Mouse (Mus musculus) lung, postnatal 0 days (tissue): ENCODE results near the gene Mrvi1. TPM values are rescaled to one million over a fixed set of nuclear protein-coding genes. Genes with fewer than 3 reads are reported as not detected.

ENCODE experiments used
- ATAC-seq: fragments of 200-750 bp; cut with Nextera tagmentation; 2 replicates; pipeline ENCODE4 v1.8.0; 2017; ENCODE audit warnings: moderate library complexity
- DNase-seq: peaks from one replicate; pipeline ENCODE4 v3.0.0-alpha.2; 2016; ENCODE audit warnings: low spot score
- H3K27ac ChIP-seq: fragments of 300-500 bp; sonication (generic); 2 replicates; pipeline ENCODE4 v1.5.1; 2014; ENCODE audit warnings: antibody characterized with exemption, mild to moderate bottlenecking, low read length, mixed read lengths
- H3K27me3 ChIP-seq: fragments of 300-500 bp; sonication (generic); replicated peaks from 2 replicates; pipeline ENCODE4 v1.6.1; 2014; ENCODE audit warnings: low read length, mixed read lengths; ENCODE audit not compliant: insufficient read depth
- H3K36me3 ChIP-seq: fragments of 300-500 bp; sonication (generic); 2 replicates; pipeline ENCODE4 v1.6.1; 2014; ENCODE audit warnings: low read length, mixed read lengths; ENCODE audit not compliant: insufficient read depth
- H3K4me1 ChIP-seq: fragments of 300-500 bp; sonication (generic); 2 replicates; pipeline ENCODE4 v1.6.1; 2014; ENCODE audit warnings: antibody characterized with exemption, low read depth, low read length, mixed read lengths; ENCODE audit not compliant: insufficient read depth
- H3K4me2 ChIP-seq: fragments of 300-500 bp; sonication (generic); replicated peaks from 2 replicates; pipeline ENCODE4 v1.6.1; 2014; ENCODE audit warnings: low read depth, mild to moderate bottlenecking, low read length, moderate library complexity, mixed read lengths
- H3K4me3 ChIP-seq: fragments of 300-500 bp; sonication (generic); 2 replicates; pipeline ENCODE4 v1.5.1; 2014; ENCODE audit warnings: low read depth, low read length
- H3K9ac ChIP-seq: fragments of 300-500 bp; sonication (generic); replicated peaks from 2 replicates; pipeline ENCODE4 v1.6.1; 2014; ENCODE audit warnings: low read depth, mild to moderate bottlenecking
- H3K9me3 ChIP-seq: fragments of 300-500 bp; sonication (generic); 2 replicates; pipeline ENCODE4 v1.6.1; 2016; ENCODE audit warnings: low read length, mixed read lengths
- CTCF ChIP-seq: IDR thresholded peaks from 2 replicates; pipeline ENCODE4 v1.5.1; 2016; ENCODE audit warnings: antibody characterized with exemption, mild to moderate bottlenecking
- EP300 ChIP-seq: IDR thresholded peaks from 2 replicates; pipeline ENCODE4 v1.6.1; 2016; ENCODE audit warnings: antibody characterized with exemption, mild to moderate bottlenecking, control low read depth
- WGBS: fragments of 180-500 bp; shearing (Covaris S2); extraction: QIAGEN DNeasy Blood & Tissue Kit; methylation state at CpG from one replicate; pipeline ENCODE4 v1.1.7; 2014; 5-methylcytosine and 5-hydroxymethylcytosine counted together
- polyA plus RNA-seq: library from polyadenylated mRNA; unstranded; fragments of >200 nt; fragmentation: Nextera tagmentation; extraction: Ambion mirVana; gene quantifications from 2 replicates; pipeline ENCODE4 v1.2.1, GENCODE M21; 2015

Gene Mrvi1
- polyA plus RNA-seq, 1 experiment from 2014 or later, result 1.8 TPM

GRCm38 (mm10) chr7:110881746-110882333 is 100.4 kb downstream of the Mrvi1 start:
- no peak for ATAC-seq
- H3K27me3 ChIP-seq, result no peaks in the 10 kb centered on the region

DNA sequence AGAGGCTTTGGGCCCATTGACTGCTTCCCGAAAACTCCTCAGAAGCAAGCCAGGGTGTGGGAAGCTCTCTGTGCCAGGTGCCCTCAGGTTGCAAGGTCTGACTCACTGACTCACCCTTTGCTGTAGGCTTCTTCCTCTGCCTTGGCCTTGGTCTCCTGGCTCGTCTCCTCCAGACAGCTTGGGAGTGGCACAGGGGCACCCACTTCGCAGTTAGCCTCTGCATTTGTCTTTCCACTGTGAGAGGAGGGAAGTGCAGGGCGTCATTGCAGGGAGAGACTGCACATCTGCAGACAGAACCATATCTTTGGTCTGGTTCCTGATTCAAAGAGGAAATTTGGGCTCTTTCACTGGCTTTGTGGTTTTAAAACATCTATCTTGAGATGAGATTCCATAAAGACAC is 104.2 kb downstream of the Mrvi1 start:
- no peaks in the 10 kb centered on the region for H3K36me3 ChIP-seq
- H3K9ac ChIP-seq, result no peak overlapping the region
- WGBS, result 65% methylated on average over 4 of the region's 4 CpGs
- no peak overlapping the region for H3K4me3 ChIP-seq
- H3K4me1 ChIP-seq, result peaks cover 3% of the 10 kb centered on the region; the same call in 1 of the 2 replicates
- no peak for DNase-seq
- no peak for ATAC-seq
- peak overlapping the region; percentile 73 for H3K27ac ChIP-seq
- no peak for TF ChIP-seq EP300
- no peak for TF ChIP-seq CTCF
- H3K27me3 ChIP-seq, result no peaks in the 10 kb centered on the region
- no peaks in the 10 kb centered on the region for H3K9me3 ChIP-seq
- H3K4me2 ChIP-seq, result no peak overlapping the region

More at GRCm38 (mm10) chr7:110881746-110882333, 100.4 kb downstream of the Mrvi1 start:
- Histone ChIP-seq H3K4me3 (no peak overlapping the region), H3K36me3 (no peaks in the 10 kb centered on the region; the same call in 1 of the 2 replicates), H3K9me3 (no peaks in the 10 kb centered on the region), H3K4me2 (no peak overlapping the region), H3K27ac (no peak overlapping the region), H3K9ac (no peak overlapping the region), H3K4me1 (peaks cover 3% of the 10 kb centered on the region; the same call in 1 of the 2 replicates)
- 55% methylated on average over 2 of the region's 2 CpGs for WGBS
- TF ChIP-seq CTCF, result no peak
- no peak for TF ChIP-seq EP300
- no peak for DNase-seq

GRCm38 (mm10) chr7:110876965-110877364 is 105.3 kb downstream of the Mrvi1 start:
- no peak overlapping the region for H3K4me3 ChIP-seq
- ATAC-seq (peak; percentile 94), DNase-seq (peak; percentile 77)
- no peak overlapping the region for H3K4me2 ChIP-seq
- H3K9me3 ChIP-seq, result no peaks in the 10 kb centered on the region
- H3K9ac ChIP-seq, result no peak overlapping the region
- H3K4me1 ChIP-seq, result peaks cover 3% of the 10 kb centered on the region; the same call in 1 of the 2 replicates
- TF ChIP-seq CTCF, result no peak
- TF ChIP-seq EP300, result peak; percentile 99
- 43% methylated on average over 4 of the region's 4 CpGs for WGBS
- H3K27ac ChIP-seq, result peak overlapping the region; percentile 73
- no peaks in the 10 kb centered on the region for H3K36me3 ChIP-seq
- no peaks in the 10 kb centered on the region for H3K27me3 ChIP-seq

DNA sequence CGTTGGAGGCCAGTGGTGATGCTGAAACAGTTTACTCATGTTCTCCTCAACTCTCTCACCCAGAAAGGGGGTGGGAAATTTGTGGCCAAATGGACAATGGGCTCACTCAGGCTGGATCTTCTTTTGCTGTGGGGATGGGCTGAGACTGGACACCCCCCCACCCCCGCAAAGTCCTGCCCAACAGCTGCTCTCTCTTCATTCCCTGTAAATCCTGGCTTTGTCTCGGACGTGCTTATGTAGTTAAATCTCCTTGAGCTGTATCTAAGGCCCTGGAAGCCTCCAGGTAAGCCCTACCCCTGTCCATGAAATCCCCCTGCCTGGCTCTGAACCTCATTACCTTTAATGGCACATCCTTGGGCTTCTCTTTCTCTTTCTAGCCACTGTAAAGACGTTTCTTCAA is 113.5 kb downstream of the Mrvi1 start:
- H3K4me2 ChIP-seq, result no peak overlapping the region
- 88% methylated on average over 5 of the region's 5 CpGs for WGBS
- no peak for ATAC-seq

DNA sequence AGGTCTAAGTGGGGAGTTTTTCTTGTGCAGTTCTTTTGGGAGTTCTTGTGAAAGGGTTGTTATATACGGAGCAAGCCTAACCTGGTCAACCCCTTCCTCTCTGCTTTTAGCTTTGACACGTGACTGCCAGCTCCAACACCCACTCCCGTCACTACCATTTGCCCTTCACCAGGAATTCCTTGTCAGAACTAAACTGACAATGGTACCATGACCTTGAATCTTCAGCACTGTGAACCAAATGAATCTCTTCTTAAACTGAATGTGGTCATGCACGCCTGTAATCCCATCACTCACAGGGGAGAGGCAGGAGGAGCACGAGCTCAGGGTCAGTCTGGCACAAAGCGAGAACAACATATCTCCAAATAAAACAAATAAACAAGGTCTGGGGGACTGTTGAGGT is 115.1 kb downstream of the Mrvi1 start:
- ATAC-seq (no peak), DNase-seq (no peak)
- Histone ChIP-seq H3K4me1 (peaks cover 4% of the 10 kb centered on the region; the same call in 1 of the 2 replicates), H3K36me3 (no peaks in the 10 kb centered on the region), H3K27me3 (no peaks in the 10 kb centered on the region), H3K27ac (no peak overlapping the region), H3K9me3 (no peaks in the 10 kb centered on the region), H3K9ac (no peak overlapping the region), H3K4me2 (no peak overlapping the region), H3K4me3 (no peak overlapping the region)
- TF ChIP-seq EP300 (no peak), CTCF (no peak)
- 87% methylated on average over 6 of the region's 6 CpGs for WGBS

More for the DNA sequence above, 113.5 kb downstream of the Mrvi1 start:
- Histone ChIP-seq H3K27ac (no peak overlapping the region), H3K4me1 (peaks cover 4% of the 10 kb centered on the region; the same call in 1 of the 2 replicates), H3K9me3 (no peaks in the 10 kb centered on the region), H3K27me3 (no peaks in the 10 kb centered on the region), H3K36me3 (no peaks in the 10 kb centered on the region), H3K9ac (no peak overlapping the region), H3K4me3 (no peak overlapping the region)
- TF ChIP-seq CTCF (no peak), EP300 (no peak)
- no peak for DNase-seq

- DNase-seq (no peak), ATAC-seq (no peak)
- no peaks in the 10 kb centered on the region for H3K36me3 ChIP-seq
- no peak overlapping the region for H3K4me2 ChIP-seq
- H3K4me1 ChIP-seq, result peaks cover 4% of the 10 kb centered on the region; the same call in 1 of the 2 replicates
- no peaks in the 10 kb centered on the region for H3K27me3 ChIP-seq
- no peak overlapping the region for H3K4me3 ChIP-seq
- no peak overlapping the region for H3K9ac ChIP-seq
- H3K27ac ChIP-seq, result no peak overlapping the region
- H3K9me3 ChIP-seq, result no peaks in the 10 kb centered on the region
- TF ChIP-seq CTCF, result no peak
- TF ChIP-seq EP300, result no peak
- WGBS, result 52% methylated on average over 3 of the region's 3 CpGs
Measured at GRCm38 (mm10) chr7:110866021-110866420, 116.2 kb downstream of the Mrvi1 start.

DNA sequence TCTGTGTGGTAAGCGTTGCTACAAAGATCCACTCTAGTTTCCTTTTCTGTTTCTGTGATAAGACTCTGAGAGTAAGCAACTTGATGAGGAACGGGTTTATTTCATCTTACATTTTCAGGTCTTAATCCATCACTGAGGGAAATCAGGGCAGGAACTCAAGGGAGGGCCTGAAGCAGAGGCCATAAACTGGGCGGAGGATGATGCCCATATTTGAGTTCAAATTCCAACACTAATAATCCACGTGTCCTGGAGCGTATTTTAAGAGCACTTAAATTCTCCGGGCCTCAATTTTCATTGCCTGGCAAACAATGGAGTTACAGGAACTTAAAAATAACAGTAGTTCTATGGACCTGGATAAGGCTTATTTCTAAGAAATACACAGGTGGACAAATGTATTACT is 116.7 kb downstream of the Mrvi1 start:
- Histone ChIP-seq H3K27me3 (no peaks in the 10 kb centered on the region), H3K4me3 (no peak overlapping the region), H3K36me3 (no peaks in the 10 kb centered on the region), H3K4me2 (no peak overlapping the region), H3K9me3 (no peaks in the 10 kb centered on the region), H3K4me1 (peaks cover 4% of the 10 kb centered on the region; the same call in 1 of the 2 replicates), H3K27ac (no peak overlapping the region), H3K9ac (no peak overlapping the region)
- 51% methylated on average over 6 of the region's 6 CpGs for WGBS
- no peak for TF ChIP-seq EP300
- no peak for TF ChIP-seq CTCF
- ATAC-seq (no peak), DNase-seq (no peak)
